Mouse (Mus musculus): ENCODE data around the gene Mdh1. TPM values are rescaled to one million over a fixed set of nuclear protein-coding genes. Genes with fewer than 3 reads are reported as not detected.

Gene Mdh1
- total and polyA plus RNA-seq, 3 experiments, result 174 to 329 (median 175) TPM

- TF ChIP-seq RAD21 (IDR thresholded peaks at IDR 0.05; ENCODE audit: low read depth, low read length), result no peak
- TF ChIP-seq CHD1 (IDR thresholded peaks at IDR 0.05; ENCODE audit: low read depth, low read length), result no peak
- TF ChIP-seq MAX (IDR thresholded peaks at IDR 0.05; ENCODE audit: low read length), result no peak
- no peak for TF ChIP-seq USF2 (IDR thresholded peaks at IDR 0.05; ENCODE audit: borderline replicate concordance in 1 of 2, insufficient read depth in 1 of 2, low read depth in 1 of 2, low read length in 2 of 2)
- TF ChIP-seq USF1 (IDR thresholded peaks at IDR 0.05; ENCODE audit: low read depth, low read length), result no peak
- peak in 1 of 2 experiments; percentile 53; a peak in 3 of 4 replicates for TF ChIP-seq EP300 (IDR thresholded peaks at IDR 0.05; ENCODE audit: low read depth in 1 of 2, low read length in 2 of 2)
- no peak for TF ChIP-seq CHD2 (IDR thresholded peaks at IDR 0.05; ENCODE audit: low read length)
These were observed 2.6 kb downstream of the Mdh1 start (continued) for GRCm38 (mm10) chr11:21569456-21570108.

GRCm38 (mm10) chr11:21569002-21569401, 3.2 kb downstream of the Mdh1 start:
- DNase-seq (ENCODE audit: low read depth, low spot score), result peak; percentile 81
- Histone ChIP-seq H3K4me1 (ENCODE audit: control insufficient read depth in 1 of 2, insufficient read depth in 2 of 2, low read length in 2 of 2) (peaks cover 9 to 25% of the 10 kb centered on the region in 2 experiments), H3K27me3 (ENCODE audit: control insufficient read depth in 1 of 2, insufficient read depth in 2 of 2, low read length in 2 of 2) (no peaks in the 10 kb centered on the region), H3K36me3 (ENCODE audit: control insufficient read depth in 1 of 2, insufficient read depth in 2 of 2, low read length in 2 of 2) (peaks cover 2 to 38% of the 10 kb centered on the region in 2 experiments; a peak in 3 of 4 replicates), H3K27ac (ENCODE audit: control insufficient read depth, low read depth, low read length) (peak overlapping the region; percentile 62), H3K4me3 (ENCODE audit: control insufficient read depth in 1 of 2, insufficient read depth in 1 of 2, low read depth in 2 of 2, low read length in 2 of 2) (peak overlapping the region; percentile 19 to 44), H3K9me3 (replicated peaks; ENCODE audit: insufficient read depth, low read length) (no peaks in the 10 kb centered on the region), H3K9ac (ENCODE audit: control insufficient read depth, low read depth, low read length, poor library complexity, severe bottlenecking) (peak overlapping the region; percentile 43), H3K79me2 (ENCODE audit: control insufficient read depth, insufficient read depth, low read length, poor library complexity) (peaks cover 9% of the 10 kb centered on the region)
- TF ChIP-seq ZMIZ1 (IDR thresholded peaks at IDR 0.05; ENCODE audit: low read depth, low read length), result no peak
- TF ChIP-seq MAZ (IDR thresholded peaks at IDR 0.05; ENCODE audit: low read depth, low read length), result no peak
- peak; percentile 57 for TF ChIP-seq ELF1 (IDR thresholded peaks at IDR 0.05; ENCODE audit: low read depth, low read length)
- no peak for TF ChIP-seq USF2 (IDR thresholded peaks at IDR 0.05; ENCODE audit: borderline replicate concordance in 1 of 2, insufficient read depth in 1 of 2, low read depth in 1 of 2, low read length in 2 of 2)
- no peak for TF ChIP-seq POLR2A (IDR thresholded peaks at IDR 0.05; ENCODE audit: control insufficient read depth in 1 of 2, insufficient read depth in 1 of 2, low read depth in 1 of 2, low read length in 2 of 2, poor library complexity in 1 of 2)
- no peak for TF ChIP-seq MYB (IDR thresholded peaks at IDR 0.05; ENCODE audit: low read depth, low read length)
- TF ChIP-seq GATA1 (IDR thresholded peaks at IDR 0.05; ENCODE audit: low read depth, low read length), result peak; percentile 62
- TF ChIP-seq ZNF384 (IDR thresholded peaks at IDR 0.05; ENCODE audit: low read depth, low read length), result peak; percentile 96
- TF ChIP-seq MAX (IDR thresholded peaks at IDR 0.05; ENCODE audit: low read length), result peak; percentile 80
- TF ChIP-seq E2F4 (IDR thresholded peaks at IDR 0.05; ENCODE audit: borderline replicate concordance, low read depth, low read length), result no peak
- no peak for TF ChIP-seq MEF2A (IDR thresholded peaks at IDR 0.05; ENCODE audit: extremely low read depth, insufficient replicate concordance, low read depth, low read length, poor library complexity, severe bottlenecking)
- peak; percentile 64 for TF ChIP-seq ETS1 (IDR thresholded peaks at IDR 0.05; ENCODE audit: low read depth, low read length)
- TF ChIP-seq MAFK (IDR thresholded peaks at IDR 0.05; ENCODE audit: borderline replicate concordance, low read depth, low read length), result no peak
- peak; percentile 91 for TF ChIP-seq RCOR1 (IDR thresholded peaks at IDR 0.05; ENCODE audit: low read depth, low read length)
- no peak for TF ChIP-seq NRF1 (IDR thresholded peaks at IDR 0.05; ENCODE audit: insufficient read depth, low read depth, low read length, poor library complexity, severe bottlenecking)
- no peak for TF ChIP-seq ZC3H11A (IDR thresholded peaks at IDR 0.05; ENCODE audit: low read depth, low read length)
- peak; percentile 90 for TF ChIP-seq SIN3A (IDR thresholded peaks at IDR 0.05; ENCODE audit: low read length)
- TF ChIP-seq BHLHE40 (IDR thresholded peaks at IDR 0.05; ENCODE audit: borderline replicate concordance, low read depth, low read length), result no peak
- no peak for TF ChIP-seq CHD2 (IDR thresholded peaks at IDR 0.05; ENCODE audit: low read length)
- 0 out of 2 replicates have a peak, but pooled peaks have one; percentile 49 for TF ChIP-seq HCFC1 (IDR thresholded peaks at IDR 0.05; ENCODE audit: low read depth, low read length)
- peak; percentile 52; the same call in 1 of the 2 replicates for TF ChIP-seq ZKSCAN1 (IDR thresholded peaks at IDR 0.05; ENCODE audit: low read depth, low read length)
- TF ChIP-seq NELFE (IDR thresholded peaks at IDR 0.05; ENCODE audit: low read depth, low read length), result no peak
- TF ChIP-seq CHD1 (IDR thresholded peaks at IDR 0.05; ENCODE audit: low read depth, low read length), result no peak
- peak; percentile 81 for TF ChIP-seq MXI1 (IDR thresholded peaks at IDR 0.05; ENCODE audit: low read depth, low read length)
- TF ChIP-seq USF1 (IDR thresholded peaks at IDR 0.05; ENCODE audit: low read depth, low read length), result no peak

All from MEL (cell line).